Mouse (Mus musculus): ENCODE measurements around the gene Rxrg.

DNA sequence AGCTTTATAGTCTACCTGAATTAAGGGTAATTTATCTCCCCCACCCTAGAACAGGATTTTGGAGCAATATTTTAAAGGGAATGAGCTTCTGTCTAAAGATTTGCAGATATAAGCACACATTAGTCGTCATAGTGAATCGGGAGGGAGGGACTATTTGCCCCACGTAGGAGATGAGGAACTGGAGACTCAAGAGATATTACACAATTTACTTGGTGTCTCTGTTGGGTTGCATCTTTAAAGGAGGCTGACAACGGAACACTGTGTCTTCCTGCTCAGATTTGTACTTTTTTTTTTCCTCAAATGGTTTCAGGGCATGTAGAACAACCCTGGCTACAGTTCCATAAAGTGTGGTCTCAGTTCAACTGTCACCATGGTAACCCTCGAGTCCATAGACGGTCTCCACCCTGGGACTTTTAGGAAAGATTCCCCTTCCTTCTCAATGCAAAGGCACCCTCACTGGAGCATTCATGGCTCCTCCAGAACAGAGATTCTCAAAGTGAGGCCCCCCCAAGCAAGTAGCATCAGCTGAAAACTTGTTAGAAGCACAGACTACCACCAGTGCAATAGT lies 44.1 kb upstream of the Rxrg start:
- TF ChIP-seq CTCF (IDR thresholded peaks at IDR 0.05; ENCODE audit: low read depth, low read length) (no peak), POLR2A (IDR thresholded peaks at IDR 0.05; ENCODE audit: extremely low read depth, insufficient read depth, low read length) (no peak)

Data from liver, adult 2 months (tissue).